Mouse (Mus musculus): ENCODE data around the gene Dlgap3. TPM values are rescaled to one million over a fixed set of nuclear protein-coding genes. Genes with fewer than 3 reads are reported as not detected.

Dlgap3 gene
- total and polyA plus RNA-seq, 2 experiments: 0.06 TPM; not detected in 1

- Histone ChIP-seq H3K27ac (replicated peaks; ENCODE audit: insufficient read depth, low read depth, low read length) (no peak overlapping the region), H3K4me3 (ENCODE audit: insufficient read depth, low read depth, low read length) (no peak overlapping the region), H3K9ac (ENCODE audit: low read depth, low read length) (no peak overlapping the region), H3K27me3 (ENCODE audit: control insufficient read depth, insufficient read depth, low read length) (no peaks in the 10 kb centered on the region), H3K36me3 (ENCODE audit: control insufficient read depth, insufficient read depth, low read length) (no peaks in the 10 kb centered on the region), H3K4me1 (ENCODE audit: control insufficient read depth, insufficient read depth, low read length) (peaks cover 2% of the 10 kb centered on the region), H3K79me2 (ENCODE audit: control insufficient read depth, insufficient read depth, low read length) (0 out of 2 replicates have a peak, but pooled peaks cover under 1% of the 10 kb centered on the region)
- peak; percentile 69 for DNase-seq (ENCODE audit: extremely low read depth, low read depth, low spot score)
- WGBS: 2% methylated on average over 5 of the region's 5 CpGs
- peak; percentile 98 for TF ChIP-seq CTCF (IDR thresholded peaks at IDR 0.05; ENCODE audit: low read depth, low read length)
- no peak for TF ChIP-seq POLR2A (IDR thresholded peaks at IDR 0.05; ENCODE audit: extremely low read depth, insufficient read depth, low read length)
These were observed 80.8 kb downstream of the Dlgap3 start for GRCm38 (mm10) chr4:127249701-127250349.

GRCm38 (mm10) chr4:127251963-127252585 lies 83.1 kb downstream of the Dlgap3 start:
- peaks cover 3% of the 10 kb centered on the region; the same call in 1 of the 2 replicates for H3K4me1 ChIP-seq (ENCODE audit: control insufficient read depth, insufficient read depth, low read length)
- peak overlapping the region; percentile 23; the same call in 1 of the 2 replicates for H3K9ac ChIP-seq (ENCODE audit: low read depth, low read length)
- H3K27ac ChIP-seq (replicated peaks; ENCODE audit: insufficient read depth, low read depth, low read length): peak overlapping the region; percentile 38
- H3K27me3 ChIP-seq (ENCODE audit: control insufficient read depth, insufficient read depth, low read length): no peaks in the 10 kb centered on the region
- no peaks in the 10 kb centered on the region for H3K36me3 ChIP-seq (ENCODE audit: control insufficient read depth, insufficient read depth, low read length)
- peak; percentile 45 for DNase-seq (ENCODE audit: extremely low read depth, low read depth, low spot score)
- 40% methylated on average over 22 of the region's 22 CpGs for WGBS
- no peak overlapping the region for H3K4me3 ChIP-seq (ENCODE audit: insufficient read depth, low read depth, low read length)
- H3K79me2 ChIP-seq (ENCODE audit: control insufficient read depth, insufficient read depth, low read length): no peaks in the 10 kb centered on the region
- TF ChIP-seq CTCF (IDR thresholded peaks at IDR 0.05; ENCODE audit: low read depth, low read length) (no peak), POLR2A (IDR thresholded peaks at IDR 0.05; ENCODE audit: extremely low read depth, insufficient read depth, low read length) (no peak)

GRCm38 (mm10) chr4:127256739-127257138 lies 87.7 kb downstream of the Dlgap3 start:
- Histone ChIP-seq H3K79me2 (ENCODE audit: control insufficient read depth, insufficient read depth, low read length) (no peaks in the 10 kb centered on the region), H3K27me3 (ENCODE audit: control insufficient read depth, insufficient read depth, low read length) (no peaks in the 10 kb centered on the region), H3K36me3 (ENCODE audit: control insufficient read depth, insufficient read depth, low read length) (no peaks in the 10 kb centered on the region), H3K9ac (ENCODE audit: low read depth, low read length) (no peak overlapping the region), H3K4me1 (ENCODE audit: control insufficient read depth, insufficient read depth, low read length) (peaks cover 6% of the 10 kb centered on the region; the same call in 1 of the 2 replicates), H3K27ac (replicated peaks; ENCODE audit: insufficient read depth, low read depth, low read length) (no peak overlapping the region), H3K4me3 (ENCODE audit: insufficient read depth, low read depth, low read length) (no peak overlapping the region)
- no peak for DNase-seq (ENCODE audit: extremely low read depth, low read depth, low spot score)
- TF ChIP-seq CTCF (IDR thresholded peaks at IDR 0.05; ENCODE audit: low read depth, low read length): no peak
- no peak for TF ChIP-seq POLR2A (IDR thresholded peaks at IDR 0.05; ENCODE audit: extremely low read depth, insufficient read depth, low read length)
- 56% methylated on average over 5 of the region's 5 CpGs for WGBS

GRCm38 (mm10) chr4:127258186-127258897 lies 89.3 kb downstream of the Dlgap3 start:
- H3K36me3 ChIP-seq (ENCODE audit: control insufficient read depth, insufficient read depth, low read length): no peaks in the 10 kb centered on the region
- H3K9ac ChIP-seq (ENCODE audit: low read depth, low read length): no peak overlapping the region
- H3K4me1 ChIP-seq (ENCODE audit: control insufficient read depth, insufficient read depth, low read length): peaks cover 8% of the 10 kb centered on the region; the same call in 1 of the 2 replicates
- TF ChIP-seq POLR2A (IDR thresholded peaks at IDR 0.05; ENCODE audit: extremely low read depth, insufficient read depth, low read length) (no peak), CTCF (IDR thresholded peaks at IDR 0.05; ENCODE audit: low read depth, low read length) (no peak)
- H3K79me2 ChIP-seq (ENCODE audit: control insufficient read depth, insufficient read depth, low read length): no peaks in the 10 kb centered on the region
- no peak overlapping the region for H3K4me3 ChIP-seq (ENCODE audit: insufficient read depth, low read depth, low read length)
- no peak for DNase-seq (ENCODE audit: extremely low read depth, low read depth, low spot score)
- peak overlapping the region; percentile 84 for H3K27ac ChIP-seq (replicated peaks; ENCODE audit: insufficient read depth, low read depth, low read length)
- 48% methylated on average over 12 of the region's 12 CpGs for WGBS
- H3K27me3 ChIP-seq (ENCODE audit: control insufficient read depth, insufficient read depth, low read length): no peaks in the 10 kb centered on the region

- Histone ChIP-seq H3K27ac (replicated peaks; ENCODE audit: insufficient read depth, low read depth, low read length) (peak overlapping the region; percentile 55), H3K79me2 (ENCODE audit: control insufficient read depth, insufficient read depth, low read length) (no peaks in the 10 kb centered on the region), H3K27me3 (ENCODE audit: control insufficient read depth, insufficient read depth, low read length) (no peaks in the 10 kb centered on the region), H3K4me3 (ENCODE audit: insufficient read depth, low read depth, low read length) (no peak overlapping the region), H3K4me1 (ENCODE audit: control insufficient read depth, insufficient read depth, low read length) (peaks cover 8% of the 10 kb centered on the region; the same call in 1 of the 2 replicates), H3K36me3 (ENCODE audit: control insufficient read depth, insufficient read depth, low read length) (no peaks in the 10 kb centered on the region), H3K9ac (ENCODE audit: low read depth, low read length) (no peak overlapping the region)
- TF ChIP-seq CTCF (IDR thresholded peaks at IDR 0.05; ENCODE audit: low read depth, low read length) (no peak), POLR2A (IDR thresholded peaks at IDR 0.05; ENCODE audit: extremely low read depth, insufficient read depth, low read length) (no peak)
- WGBS: 71% methylated on average over 14 of the region's 14 CpGs
- DNase-seq (ENCODE audit: extremely low read depth, low read depth, low spot score): no peak
These were observed 92.6 kb downstream of the Dlgap3 start for GRCm38 (mm10) chr4:127261601-127262000.
